Mouse (Mus musculus): ENCODE results near the gene Rab6b. TPM values are rescaled to one million over a fixed set of nuclear protein-coding genes. Genes with fewer than 3 reads are reported as not detected.

Rab6b gene
- polyA plus RNA-seq, 1 experiment from 2014 or later = 22.5 TPM

GRCm38 (mm10) chr9:103119781-103120180 lies 8.2 kb downstream of the Rab6b start:
- peaks cover 2% of the 10 kb centered on the region; the same call in 1 of the 2 replicates for H3K4me1 ChIP-seq (ENCODE audit: control insufficient read depth, insufficient read depth, low read length)
- WGBS = 85% methylated on average over 9 of the region's 9 CpGs
- no peak overlapping the region for H3K27ac ChIP-seq (ENCODE audit: low read depth, low read length)

GRCm38 (mm10) chr9:103120231-103120630 lies 8.6 kb downstream of the Rab6b start:
- H3K36me3 ChIP-seq (ENCODE audit: control insufficient read depth, insufficient read depth, low read length) = no peaks in the 10 kb centered on the region
- peaks cover 2% of the 10 kb centered on the region; the same call in 1 of the 2 replicates for H3K4me1 ChIP-seq (ENCODE audit: control insufficient read depth, insufficient read depth, low read length)
- H3K4me2 ChIP-seq (ENCODE audit: low read depth) = no peak overlapping the region
- H3K4me3 ChIP-seq (ENCODE audit: low read depth, low read length) = no peak overlapping the region
- H3K9me3 ChIP-seq (ENCODE audit: control insufficient read depth, low read length) = no peaks in the 10 kb centered on the region
- DNase-seq (ENCODE audit: low spot score) (no peak), ATAC-seq (ENCODE audit: insufficient read depth, low FRiP score, low TSS enrichment) (no peak)
- 65% methylated on average over 2 of the region's 2 CpGs for WGBS
- H3K27ac ChIP-seq (ENCODE audit: low read depth, low read length) = no peak overlapping the region
- no peak overlapping the region for H3K9ac ChIP-seq (ENCODE audit: low read length)
- no peaks in the 10 kb centered on the region for H3K27me3 ChIP-seq (ENCODE audit: control insufficient read depth, insufficient read depth, low read length)

More at GRCm38 (mm10) chr9:103119781-103120180, 8.2 kb downstream of the Rab6b start:
- Histone ChIP-seq H3K9ac (ENCODE audit: low read length) (no peak overlapping the region), H3K36me3 (ENCODE audit: control insufficient read depth, insufficient read depth, low read length) (no peaks in the 10 kb centered on the region), H3K27me3 (ENCODE audit: control insufficient read depth, insufficient read depth, low read length) (no peaks in the 10 kb centered on the region), H3K9me3 (ENCODE audit: control insufficient read depth, low read length) (no peaks in the 10 kb centered on the region), H3K4me2 (ENCODE audit: low read depth) (no peak overlapping the region), H3K4me3 (ENCODE audit: low read depth, low read length) (no peak overlapping the region)
- ATAC-seq (ENCODE audit: insufficient read depth, low FRiP score, low TSS enrichment) = no peak
- DNase-seq (ENCODE audit: low spot score) = no peak

DNA sequence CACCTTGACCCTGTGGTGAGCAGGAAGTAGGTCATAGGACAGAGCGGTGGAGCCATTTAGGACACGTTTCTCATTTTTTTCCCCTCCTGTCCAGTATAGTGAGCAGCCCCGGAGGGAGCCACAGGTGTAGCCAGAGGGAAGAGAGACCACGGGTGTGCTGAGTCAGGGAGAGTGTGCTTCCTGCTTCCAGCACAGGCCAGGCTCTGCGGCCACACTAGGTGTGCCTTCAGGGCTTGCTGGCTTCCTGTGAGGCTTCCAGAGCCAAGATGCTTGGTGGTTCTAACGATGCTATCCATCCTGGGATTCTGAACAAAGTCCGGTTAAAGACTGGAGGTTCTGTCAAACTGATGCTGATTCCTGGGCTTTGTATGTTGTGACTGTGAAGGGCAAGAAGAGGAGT lies 10.0 kb downstream of the Rab6b start:
- ATAC-seq (ENCODE audit: insufficient read depth, low FRiP score, low TSS enrichment) = no peak
- H3K27ac ChIP-seq (ENCODE audit: low read depth, low read length) = no peak overlapping the region
- WGBS = 87% methylated on average over 7 of the region's 7 CpGs
- peaks cover 2% of the 10 kb centered on the region; the same call in 1 of the 2 replicates for H3K4me1 ChIP-seq (ENCODE audit: control insufficient read depth, insufficient read depth, low read length)
- no peaks in the 10 kb centered on the region for H3K36me3 ChIP-seq (ENCODE audit: control insufficient read depth, insufficient read depth, low read length)
- H3K9ac ChIP-seq (ENCODE audit: low read length) = no peak overlapping the region
- no peak for DNase-seq (ENCODE audit: low spot score)
- no peak overlapping the region for H3K4me3 ChIP-seq (ENCODE audit: low read depth, low read length)
- H3K9me3 ChIP-seq (ENCODE audit: control insufficient read depth, low read length) = no peaks in the 10 kb centered on the region
- no peak overlapping the region for H3K4me2 ChIP-seq (ENCODE audit: low read depth)
- H3K27me3 ChIP-seq (ENCODE audit: control insufficient read depth, insufficient read depth, low read length) = no peaks in the 10 kb centered on the region

DNA sequence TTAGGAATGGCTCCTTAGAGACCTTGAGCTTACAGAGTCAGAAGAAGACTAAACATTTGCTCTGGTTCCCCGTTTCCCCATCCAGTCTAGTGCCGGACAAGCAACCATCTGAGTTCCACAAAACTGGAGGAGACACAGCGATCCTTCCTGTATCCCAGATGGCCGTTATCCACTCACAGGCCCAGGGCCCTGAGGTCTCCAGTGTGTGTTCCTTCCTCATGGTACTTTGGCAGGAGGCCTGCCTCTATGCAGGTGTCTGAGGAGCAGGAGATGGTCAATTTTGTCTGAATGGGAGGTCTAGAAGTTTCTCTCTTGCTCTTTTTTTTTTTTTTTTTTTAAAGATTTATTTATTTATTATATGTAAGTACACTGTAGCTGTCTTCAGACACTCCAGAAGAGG lies 13.2 kb downstream of the Rab6b start:
- Histone ChIP-seq H3K27ac (ENCODE audit: low read depth, low read length) (no peak overlapping the region), H3K4me1 (ENCODE audit: control insufficient read depth, insufficient read depth, low read length) (peaks cover 2% of the 10 kb centered on the region; the same call in 1 of the 2 replicates), H3K36me3 (ENCODE audit: control insufficient read depth, insufficient read depth, low read length) (no peaks in the 10 kb centered on the region), H3K9me3 (ENCODE audit: control insufficient read depth, low read length) (no peaks in the 10 kb centered on the region), H3K27me3 (ENCODE audit: control insufficient read depth, insufficient read depth, low read length) (no peaks in the 10 kb centered on the region), H3K9ac (ENCODE audit: low read length) (no peak overlapping the region), H3K4me2 (ENCODE audit: low read depth) (no peak overlapping the region), H3K4me3 (ENCODE audit: low read depth, low read length) (no peak overlapping the region)
- ATAC-seq (ENCODE audit: insufficient read depth, low FRiP score, low TSS enrichment) (no peak), DNase-seq (ENCODE audit: low spot score) (no peak)
- 91% methylated on average over 4 of the region's 4 CpGs for WGBS

DNA sequence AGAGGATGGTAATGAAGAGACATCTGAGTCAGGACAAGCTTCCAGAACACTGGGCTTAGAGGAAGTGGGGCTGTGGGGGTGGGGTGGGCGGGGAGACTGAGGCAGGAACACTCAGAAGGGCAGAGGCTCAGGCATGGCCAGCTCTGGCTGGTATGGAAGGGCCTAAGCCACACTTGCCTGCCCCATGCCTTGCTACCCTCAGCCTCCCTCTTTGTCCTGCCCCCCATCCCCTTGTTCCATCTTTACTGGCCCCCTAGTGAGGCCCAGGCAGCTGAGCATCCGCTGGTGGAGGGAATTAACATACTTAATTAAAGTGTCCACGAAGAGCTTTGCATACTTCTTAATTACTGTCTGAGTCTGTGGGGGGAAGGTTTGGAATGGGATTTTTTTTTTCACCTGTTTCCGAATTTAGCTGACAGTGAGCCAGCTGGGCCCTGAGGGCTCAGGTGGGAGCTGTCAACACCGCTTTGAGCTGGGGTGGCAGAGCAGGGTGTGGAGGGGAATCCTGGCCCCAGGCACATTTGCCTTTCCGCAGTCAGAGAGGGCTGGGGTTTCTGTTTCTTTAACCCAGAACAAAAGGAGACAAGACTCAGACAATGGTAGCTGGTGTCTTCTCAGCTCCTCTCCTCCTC lies 22.0 kb downstream of the Rab6b start:
- no peaks in the 10 kb centered on the region for H3K9me3 ChIP-seq (ENCODE audit: control insufficient read depth, low read length)
- no peak for DNase-seq (ENCODE audit: low spot score)
- ATAC-seq (ENCODE audit: insufficient read depth, low FRiP score, low TSS enrichment) = no peak
- WGBS = 31% methylated on average over 6 of the region's 6 CpGs
- no peak overlapping the region for H3K9ac ChIP-seq (ENCODE audit: low read length)
- H3K27ac ChIP-seq (ENCODE audit: low read depth, low read length) = 0 out of 2 replicates have a peak overlapping the region, but pooled peaks have one; percentile 31
- peaks cover 5% of the 10 kb centered on the region; the same call in 1 of the 2 replicates for H3K4me1 ChIP-seq (ENCODE audit: control insufficient read depth, insufficient read depth, low read length)
- no peaks in the 10 kb centered on the region for H3K27me3 ChIP-seq (ENCODE audit: control insufficient read depth, insufficient read depth, low read length)
- H3K36me3 ChIP-seq (ENCODE audit: control insufficient read depth, insufficient read depth, low read length) = no peaks in the 10 kb centered on the region
- no peak overlapping the region for H3K4me3 ChIP-seq (ENCODE audit: low read depth, low read length)
- no peak overlapping the region for H3K4me2 ChIP-seq (ENCODE audit: low read depth)

DNA sequence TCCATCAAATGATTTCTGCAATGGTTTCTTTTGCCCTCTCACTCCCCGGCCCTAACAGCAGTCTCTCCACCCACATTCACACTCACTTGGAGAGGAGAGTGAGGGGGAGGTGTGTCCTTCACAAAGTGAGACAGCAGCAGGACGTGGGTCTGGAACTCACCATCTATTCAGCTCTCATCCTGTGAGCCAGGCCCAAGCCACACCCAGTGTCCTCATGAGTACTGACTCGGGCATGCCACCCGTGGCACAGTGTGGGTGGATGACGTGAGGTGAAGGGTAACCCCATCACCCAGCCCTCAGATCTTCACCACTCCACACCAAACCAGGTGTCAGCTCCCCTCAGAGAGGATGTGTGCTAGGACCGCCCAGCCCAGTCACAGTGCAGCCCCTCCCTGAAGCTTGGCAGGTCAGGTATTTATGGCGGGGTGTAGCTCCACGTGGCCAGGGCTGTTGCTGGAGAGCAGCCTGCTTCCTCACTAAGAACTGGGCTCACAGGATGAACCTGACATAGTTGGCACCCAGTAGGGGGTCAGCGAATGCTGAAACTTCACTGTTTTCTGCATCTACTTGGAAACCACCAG lies 23.0 kb downstream of the Rab6b start:
- DNase-seq (ENCODE audit: low spot score) = no peak
- Histone ChIP-seq H3K36me3 (ENCODE audit: control insufficient read depth, insufficient read depth, low read length) (no peaks in the 10 kb centered on the region), H3K27ac (ENCODE audit: low read depth, low read length) (no peak overlapping the region), H3K9ac (ENCODE audit: low read length) (no peak overlapping the region), H3K9me3 (ENCODE audit: control insufficient read depth, low read length) (no peaks in the 10 kb centered on the region), H3K4me1 (ENCODE audit: control insufficient read depth, insufficient read depth, low read length) (peaks cover 5% of the 10 kb centered on the region; the same call in 1 of the 2 replicates), H3K4me3 (ENCODE audit: low read depth, low read length) (no peak overlapping the region), H3K4me2 (ENCODE audit: low read depth) (no peak overlapping the region), H3K27me3 (ENCODE audit: control insufficient read depth, insufficient read depth, low read length) (no peaks in the 10 kb centered on the region)
- ATAC-seq (ENCODE audit: insufficient read depth, low FRiP score, low TSS enrichment) = no peak
- WGBS = 36% methylated on average over 9 of the region's 9 CpGs

GRCm38 (mm10) chr9:103139481-103139880 lies 27.9 kb downstream of the Rab6b start:
- Histone ChIP-seq H3K4me1 (ENCODE audit: control insufficient read depth, insufficient read depth, low read length) (peaks cover 4% of the 10 kb centered on the region; the same call in 1 of the 2 replicates), H3K4me2 (ENCODE audit: low read depth) (no peak overlapping the region), H3K27me3 (ENCODE audit: control insufficient read depth, insufficient read depth, low read length) (no peaks in the 10 kb centered on the region), H3K4me3 (ENCODE audit: low read depth, low read length) (no peak overlapping the region), H3K27ac (ENCODE audit: low read depth, low read length) (no peak overlapping the region), H3K9me3 (ENCODE audit: control insufficient read depth, low read length) (no peaks in the 10 kb centered on the region), H3K9ac (ENCODE audit: low read length) (no peak overlapping the region), H3K36me3 (ENCODE audit: control insufficient read depth, insufficient read depth, low read length) (peaks cover 2% of the 10 kb centered on the region; the same call in 1 of the 2 replicates)
- WGBS = 36% methylated on average over 6 of the region's 6 CpGs
- ATAC-seq (ENCODE audit: insufficient read depth, low FRiP score, low TSS enrichment) (no peak), DNase-seq (ENCODE audit: low spot score) (no peak)

DNA sequence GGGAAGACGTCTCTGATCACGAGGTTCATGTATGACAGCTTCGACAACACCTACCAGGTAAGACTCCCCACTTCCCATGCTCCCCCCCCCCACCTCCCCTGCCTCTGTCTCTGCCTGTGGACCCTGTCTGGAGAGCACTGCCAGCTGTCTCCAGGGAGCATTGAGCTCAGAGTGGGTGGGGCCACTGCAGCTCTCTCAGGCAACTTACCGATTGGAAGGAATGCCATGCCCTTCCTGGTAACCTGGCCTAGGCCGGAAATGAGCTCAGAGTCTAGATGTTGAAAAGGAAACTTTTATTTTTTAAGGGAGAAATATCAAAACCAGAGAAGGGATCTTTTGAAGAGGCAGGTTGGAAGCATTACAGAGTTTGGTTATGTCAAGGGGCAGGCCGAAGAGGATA lies 28.8 kb downstream of the Rab6b start:
- WGBS = 93% methylated on average over 6 of the region's 6 CpGs
- Histone ChIP-seq H3K4me3 (ENCODE audit: low read depth, low read length) (no peak overlapping the region), H3K4me1 (ENCODE audit: control insufficient read depth, insufficient read depth, low read length) (peaks cover 9% of the 10 kb centered on the region), H3K4me2 (ENCODE audit: low read depth) (no peak overlapping the region), H3K36me3 (ENCODE audit: control insufficient read depth, insufficient read depth, low read length) (peaks cover 2% of the 10 kb centered on the region; the same call in 1 of the 2 replicates), H3K9ac (ENCODE audit: low read length) (no peak overlapping the region), H3K27me3 (ENCODE audit: control insufficient read depth, insufficient read depth, low read length) (no peaks in the 10 kb centered on the region), H3K9me3 (ENCODE audit: control insufficient read depth, low read length) (no peaks in the 10 kb centered on the region), H3K27ac (ENCODE audit: low read depth, low read length) (no peak overlapping the region)
- DNase-seq (ENCODE audit: low spot score) (no peak), ATAC-seq (ENCODE audit: insufficient read depth, low FRiP score, low TSS enrichment) (no peak)

- Histone ChIP-seq H3K4me3 (ENCODE audit: low read depth, low read length) (no peak overlapping the region), H3K27ac (ENCODE audit: low read depth, low read length) (no peak overlapping the region), H3K4me2 (ENCODE audit: low read depth) (no peak overlapping the region), H3K9me3 (ENCODE audit: control insufficient read depth, low read length) (no peaks in the 10 kb centered on the region), H3K4me1 (ENCODE audit: control insufficient read depth, insufficient read depth, low read length) (peaks cover 14% of the 10 kb centered on the region), H3K27me3 (ENCODE audit: control insufficient read depth, insufficient read depth, low read length) (no peaks in the 10 kb centered on the region), H3K9ac (ENCODE audit: low read length) (no peak overlapping the region), H3K36me3 (ENCODE audit: control insufficient read depth, insufficient read depth, low read length) (peaks cover 2% of the 10 kb centered on the region; the same call in 1 of the 2 replicates)
- DNase-seq (ENCODE audit: low spot score) (no peak), ATAC-seq (ENCODE audit: insufficient read depth, low FRiP score, low TSS enrichment) (no peak)
- WGBS = 90% methylated on average over 7 of the region's 7 CpGs
Measured at GRCm38 (mm10) chr9:103141266-103141665, 29.7 kb downstream of the Rab6b start.
